In the genomic region with DNA sequence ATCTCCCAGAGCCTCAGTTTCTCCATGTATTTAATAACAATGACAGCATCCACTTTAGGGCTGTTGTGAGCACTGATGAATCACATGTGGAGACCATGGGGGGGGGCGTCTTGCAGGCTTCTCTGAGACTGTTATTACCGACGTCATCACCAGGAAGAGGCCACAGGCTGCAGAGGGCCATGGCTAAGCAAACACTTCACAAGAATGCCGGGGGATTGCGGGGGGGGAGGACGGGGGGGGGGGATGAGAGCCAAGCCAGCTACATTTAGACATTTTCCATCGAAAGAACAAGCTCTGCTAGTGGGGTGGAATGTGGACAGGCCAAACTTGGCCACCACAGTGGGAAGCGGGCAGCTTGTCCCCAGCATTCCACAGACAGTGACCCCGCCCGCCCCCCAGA, we compare ENCODE assay signal across 13 mouse cellular contexts.
A peak's percentile ranks its signal among the peaks of the same experiment; 100 is the strongest.
DNase-seq lines count a peak whose midpoint lies in the region; ATAC-seq and TF ChIP-seq lines count a peak whose summit lies in the region.
"Had no signal": no experiment of that assay in that cellular context is flagged by ENCODE, and none has a peak within 500 bp of the region (broad histone marks: within the 10 kb centered on the region; RNA-seq: fewer than 3 reads in every experiment).

No protein-coding gene starts in this region.

- ATAC-seq in limb, embryonic 14.5 days (ENCODE audit: low FRiP score, low read depth) = peak; percentile 35; the same call in 1 of the 2 replicates
- ATAC-seq: forebrain, embryonic 14.5 days had no signal

- no peak overlapping the region for H3K9ac ChIP-seq in limb, embryonic 14.5 days (ENCODE audit: low read depth, low read length, severe bottlenecking)
- H3K9ac ChIP-seq: liver, embryonic 13.5 days had no signal

- no peak for TF ChIP-seq POLR2A in bone marrow macrophage, adult 2 months (IDR thresholded peaks at IDR 0.05; ENCODE audit: borderline replicate concordance, low read depth, low read length)
- no peak for TF ChIP-seq POLR2A in limb, embryonic 14.5 days (IDR thresholded peaks at IDR 0.05; ENCODE audit: borderline replicate concordance, extremely low read depth, insufficient read depth, insufficient read length)

- DNase-seq in gastrocnemius, adult 2 months = no peak
- DNase-seq in gastrocnemius, postnatal 14 days = no peak
- DNase-seq in kidney, postnatal 10 days = peak; percentile 50
- no peak for DNase-seq in kidney, adult 8-10 months
- no peak for DNase-seq in limb, embryonic 14.5 days (ENCODE audit: low spot score)
- no peak for DNase-seq in adrenal gland, postnatal 14 days
- DNase-seq in right cerebral cortex, postnatal 4 days = no peak
- DNase-seq: heart, adult 11 months; liver, embryonic 13.5 days; retina, postnatal 1 day had no signal

- TF ChIP-seq CTCF in gastrocnemius, adult 2 months (IDR thresholded peaks at IDR 0.05) = no peak
- no peak for TF ChIP-seq CTCF in bone marrow macrophage, adult 2 months (IDR thresholded peaks at IDR 0.05; ENCODE audit: low read depth, low read length)

- H3K4me2 ChIP-seq in limb, embryonic 14.5 days (replicated peaks; ENCODE audit: low read depth, low read length, severe bottlenecking) = no peak overlapping the region
- H3K4me2 ChIP-seq: liver, embryonic 13.5 days had no signal

- no peaks in the 10 kb centered on the region for H3K36me3 ChIP-seq in limb, embryonic 14.5 days (ENCODE audit: control insufficient read depth, insufficient read depth, low read length)
- H3K36me3 ChIP-seq: liver, embryonic 13.5 days had no signal

- intact Hi-C loops in gastrocnemius, adult 2 months (cut with DNase I) = no loop called here
- intact Hi-C loops in gastrocnemius, postnatal 14 days (cut with DNase I; ENCODE audit: low total_unique reads) = loop anchor here (5.0 kb wide), 1 partner anchor 60 kb away; no protein-coding TSS in a partner anchor

- peaks cover 27% of the 10 kb centered on the region for H3K4me1 ChIP-seq in bone marrow macrophage, adult 2 months (ENCODE audit: control insufficient read depth, insufficient read depth, low read length)
- peaks cover 13% of the 10 kb centered on the region for H3K4me1 ChIP-seq in limb, embryonic 14.5 days (ENCODE audit: control insufficient read depth, insufficient read depth, low read length)

- no peaks in the 10 kb centered on the region for H3K9me3 ChIP-seq in limb, embryonic 14.5 days (ENCODE audit: control insufficient read depth, low read length)
- H3K9me3 ChIP-seq: liver, embryonic 13.5 days had no signal

- no peaks in the 10 kb centered on the region for H3K27me3 ChIP-seq in limb, embryonic 14.5 days (ENCODE audit: control insufficient read depth, insufficient read depth, low read length)
- H3K27me3 ChIP-seq: liver, embryonic 13.5 days had no signal

- H3K4me3 ChIP-seq in gastrocnemius, adult 2 months = no peak overlapping the region
- H3K4me3 ChIP-seq in bone marrow macrophage, adult 2 months (ENCODE audit: insufficient read depth, low read length) = no peak overlapping the region
- H3K4me3 ChIP-seq in limb, embryonic 14.5 days (replicated peaks; ENCODE audit: low read length) = no peak overlapping the region
- H3K4me3 ChIP-seq: layer of hippocampus, adult 2 months; liver, embryonic 13.5 days had no signal

- 46% methylated on average over 10 of the region's 10 CpGs for WGBS in limb, embryonic 14.5 days

- peak overlapping the region; percentile 56 for H3K27ac ChIP-seq in gastrocnemius, adult 2 months
- peak overlapping the region; percentile 61 for H3K27ac ChIP-seq in bone marrow macrophage, adult 2 months (ENCODE audit: insufficient read depth, low read depth, low read length)
- no peak overlapping the region for H3K27ac ChIP-seq in limb, embryonic 14.5 days (replicated peaks; ENCODE audit: low read depth, low read length)
- H3K27ac ChIP-seq: liver, embryonic 13.5 days had no signal
